Mouse (Mus musculus) cerebellum, adult 18-20 months (tissue): ENCODE measurements at regions not wholly inside any gene's neighbourhood (a gene's known extent, or its start where the extent isn't known, plus 50 kb on each side); places are given as distances from the start of the nearest gene placed in this dataset.
"Not testable (repeated sequence)": the region's sequence is repeated elsewhere in the genome, so short reads cannot be mapped to it uniquely, and the experiment has no call there.

Source experiments
- DNase-seq, 2 experiments: peaks; one replicate each; pipeline ENCODE4 v3.0.0; 2021

- no peak for DNase-seq
Measured at GRCm38 (mm10) chr16:42515929-42516328, 175.5 kb upstream of the Gap43 start.

DNA sequence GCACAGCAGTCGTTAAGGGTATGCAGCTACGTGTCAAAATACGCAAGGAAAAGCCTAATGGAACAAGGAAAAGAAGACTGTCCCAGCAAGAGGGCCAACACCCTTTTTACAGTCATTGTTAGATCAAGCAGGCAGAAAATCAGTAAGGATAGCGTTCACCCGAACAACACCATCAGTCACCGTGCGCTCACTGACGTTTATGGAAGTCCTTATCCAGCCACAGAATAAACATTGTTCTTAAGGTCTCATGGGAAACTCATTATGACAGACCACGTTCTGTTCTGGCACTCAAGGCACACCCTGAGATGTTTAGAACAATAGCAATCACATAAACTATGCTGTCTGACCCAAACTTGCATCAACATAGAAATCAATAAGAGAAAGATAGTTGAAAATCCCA is 164.7 kb upstream of the Gap43 start:
- DNase-seq = no peak

- DNase-seq = no peak
Measured at GRCm38 (mm10) chr16:42501713-42502112, 161.3 kb upstream of the Gap43 start.

DNA sequence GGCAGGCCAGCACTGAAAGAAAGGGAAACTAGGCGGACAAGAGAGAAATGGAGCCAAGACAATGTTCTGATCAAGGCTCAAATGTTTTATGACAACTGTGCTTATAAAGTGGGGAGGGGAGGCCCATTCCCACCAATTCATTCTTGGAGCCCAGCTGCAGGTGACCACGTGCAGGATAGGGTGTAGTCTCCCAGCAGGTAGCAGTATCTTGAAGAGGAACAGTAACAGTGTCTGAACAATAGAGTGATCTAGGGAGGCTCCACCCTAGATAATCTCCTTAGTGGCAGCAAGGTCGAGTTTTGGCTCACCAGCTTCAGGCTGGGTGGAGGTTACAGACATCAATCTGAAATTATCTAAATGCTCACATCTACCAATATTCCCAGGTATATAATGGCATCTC is 160.7 kb upstream of the Gap43 start:
- DNase-seq = not testable (repeated sequence)

DNA sequence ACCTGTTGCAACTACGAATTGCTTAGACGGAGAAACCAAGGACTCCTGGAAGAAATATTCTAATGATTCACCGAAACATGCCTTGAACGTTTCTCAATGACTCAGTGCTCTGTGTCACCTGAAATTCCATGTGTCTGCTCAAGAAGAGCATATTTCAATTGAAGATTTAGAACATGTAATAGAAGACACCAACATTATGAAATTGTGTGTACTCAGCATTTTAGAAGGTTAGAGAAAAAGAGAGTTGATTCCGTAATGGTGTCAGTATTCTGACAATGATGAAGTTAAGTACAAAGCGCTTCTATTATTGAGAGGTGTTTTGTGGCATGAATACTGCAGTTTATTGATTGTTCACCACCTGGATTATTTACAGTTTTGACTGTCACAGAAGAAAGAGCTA is 159.1 kb upstream of the Gap43 start:
- no peak for DNase-seq

- no peak for DNase-seq
Measured at GRCm38 (mm10) chr16:42498368-42498767, 157.9 kb upstream of the Gap43 start.

DNA sequence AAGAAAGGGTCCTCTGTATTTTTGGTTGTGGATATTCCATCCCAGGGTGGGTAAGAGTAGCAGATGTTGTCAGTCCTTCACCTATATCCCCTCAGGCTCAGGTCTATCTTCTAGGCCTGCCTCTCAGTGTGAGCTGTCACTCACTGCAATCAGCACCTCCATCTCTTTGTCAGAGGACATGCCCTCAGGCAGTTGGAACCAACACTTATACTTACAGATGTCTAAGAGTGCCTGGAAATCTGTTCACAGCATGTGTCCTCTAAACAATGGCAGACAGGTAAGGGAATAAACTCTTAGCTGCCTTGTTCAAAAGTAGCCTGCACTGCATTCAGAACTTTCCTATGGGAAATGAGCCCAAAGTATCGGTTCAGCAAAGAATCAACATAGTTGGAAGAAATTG is 153.1 kb upstream of the Gap43 start:
- no peak for DNase-seq

- DNase-seq = no peak
Measured at GRCm38 (mm10) chr16:42488745-42489144, 148.3 kb upstream of the Gap43 start.

DNA sequence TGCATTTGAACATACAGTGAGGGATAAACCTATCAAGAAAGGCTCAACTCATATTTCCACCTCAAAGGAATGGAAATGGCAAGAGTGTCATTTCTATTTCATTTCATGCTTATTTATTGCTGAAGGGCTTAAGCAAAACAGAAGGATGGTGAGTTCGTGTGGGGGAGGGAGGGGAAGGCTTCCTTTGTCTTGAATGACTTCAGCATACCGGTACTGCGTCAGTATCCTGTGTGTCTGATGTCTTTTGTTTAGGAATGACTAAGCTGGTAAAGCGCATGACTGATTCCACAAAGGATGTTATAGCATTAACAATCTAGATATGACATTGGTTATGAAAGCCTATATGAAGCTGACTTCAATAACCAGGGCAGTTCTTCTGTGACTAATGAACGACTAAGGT is 139.5 kb upstream of the Gap43 start:
- DNase-seq = no peak

GRCm38 (mm10) chr16:42466976-42467375 is 126.5 kb upstream of the Gap43 start:
- peak; percentile 7 to 16 for DNase-seq

- no peak for DNase-seq
Measured at GRCm38 (mm10) chr16:42456335-42456984, 116.0 kb upstream of the Gap43 start.

DNA sequence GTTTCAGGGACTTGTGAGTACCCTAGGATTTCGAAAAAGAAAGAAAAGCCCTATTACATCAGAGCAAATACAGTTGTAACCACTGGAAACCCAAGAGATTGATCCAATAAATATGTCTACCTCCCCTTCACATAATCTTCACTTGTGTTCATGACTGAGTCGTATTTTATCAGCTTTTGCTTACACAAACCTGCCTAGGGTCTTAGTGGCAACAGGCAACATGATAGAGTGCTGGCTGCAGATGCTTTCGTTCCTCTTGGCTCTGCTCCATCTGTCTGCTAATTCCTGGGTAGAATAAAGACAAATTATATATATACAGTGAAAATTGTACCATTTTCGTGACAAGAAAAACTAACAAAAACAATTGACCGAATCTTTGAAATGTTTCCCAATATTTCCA is 112.9 kb upstream of the Gap43 start:
- no peak for DNase-seq

GRCm38 (mm10) chr16:42449840-42450444 is 109.5 kb upstream of the Gap43 start:
- DNase-seq = no peak

- peak; percentile 37 to 49 for DNase-seq
Measured at GRCm38 (mm10) chr16:42444863-42445423, 104.5 kb upstream of the Gap43 start.

DNA sequence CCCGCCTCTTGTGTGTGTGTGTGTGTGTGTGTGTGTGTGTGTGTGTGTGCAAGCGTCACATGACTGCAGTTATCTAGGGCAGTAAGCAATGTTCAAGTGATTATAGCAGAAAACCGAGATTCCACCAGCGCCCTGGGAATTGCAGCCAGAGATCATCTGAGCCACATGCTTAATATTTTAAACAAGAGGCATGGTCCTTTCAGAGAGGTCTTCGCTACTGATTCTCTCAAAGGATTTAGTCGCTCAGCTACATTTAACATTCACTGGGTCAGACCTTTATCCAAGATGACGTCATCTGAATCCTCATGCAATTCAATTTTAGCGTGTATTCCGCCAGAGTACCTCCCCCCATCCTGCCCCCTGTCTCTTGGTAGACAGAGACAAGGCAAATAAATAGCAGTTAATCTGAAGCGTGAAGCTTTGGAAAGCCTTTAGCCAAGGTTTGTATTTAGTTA is 104.0 kb upstream of the Gap43 start:
- DNase-seq = peak in 1 of 2 experiments; percentile 27

GRCm38 (mm10) chr16:42440822-42441221 is 100.4 kb upstream of the Gap43 start:
- no peak for DNase-seq

GRCm38 (mm10) chr16:42431529-42431928 is 91.1 kb upstream of the Gap43 start:
- no peak for DNase-seq

- DNase-seq = no peak
Measured at GRCm38 (mm10) chr16:42416673-42417072, 76.2 kb upstream of the Gap43 start.

DNA sequence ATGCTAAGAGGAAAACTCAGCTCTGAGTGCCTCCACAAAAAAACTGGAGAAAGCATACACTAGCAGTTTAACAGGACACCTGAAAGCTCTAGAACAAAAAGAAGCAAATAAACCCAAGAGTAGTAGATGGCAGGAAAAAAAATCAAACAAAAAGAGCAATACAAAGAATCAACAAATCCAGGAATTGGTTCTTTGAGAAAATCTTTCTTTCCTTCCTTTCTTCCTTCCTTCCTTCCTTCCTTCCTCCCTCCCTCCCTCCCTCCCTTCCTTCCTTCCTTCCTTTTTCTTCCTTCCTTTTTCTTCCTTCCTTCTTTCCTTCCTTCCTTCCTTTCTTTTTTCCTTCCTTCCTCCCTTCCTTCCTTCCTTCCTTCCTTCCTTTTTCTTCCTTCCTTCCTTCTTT is 71.6 kb upstream of the Gap43 start:
- DNase-seq = not testable (repeated sequence)

DNA sequence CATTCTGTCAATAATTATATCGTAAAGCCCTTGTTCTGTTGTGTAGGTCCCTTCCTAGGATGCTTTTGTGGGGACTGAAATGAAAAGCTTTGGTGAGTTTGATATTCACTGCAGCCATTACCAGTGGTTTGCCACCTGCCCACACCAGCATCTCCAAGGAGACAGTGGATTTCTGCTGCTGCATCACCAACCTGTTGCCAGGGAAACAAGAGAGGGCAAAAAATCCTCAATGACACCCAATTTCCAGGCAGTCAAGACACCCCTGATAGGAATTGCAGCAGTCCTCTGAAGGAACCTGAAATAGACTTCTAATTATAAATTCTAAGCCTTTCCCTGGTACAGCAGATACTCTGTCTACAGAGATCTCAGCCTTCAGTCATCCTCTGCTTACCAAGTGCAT is 56.1 kb upstream of the Gap43 start:
- DNase-seq = no peak
